Mouse (Mus musculus) layer of hippocampus, adult 9-11 months (tissue): ENCODE data around the gene Prrc2c.
"Not testable (repeated sequence)": the region's sequence is repeated elsewhere in the genome, so short reads cannot be mapped to it uniquely, and the experiment has no call there.

ENCODE experiments used
- DNase-seq: peaks from one replicate; pipeline ENCODE4 v3.0.0; 2022

Prrc2c gene

GRCm38 (mm10) chr1:162740401-162740835, at the start of gene Prrc2c:
TSS of gene Prrc2c (minus strand) at chr1:162740556.
- DNase-seq: peak; percentile 98

GRCm38 (mm10) chr1:162785222-162785621, 44.9 kb upstream of the Prrc2c start:
- peak; percentile 3 for DNase-seq

- DNase-seq: no peak
Measured at GRCm38 (mm10) chr1:162783669-162784248, 43.4 kb upstream of the Prrc2c start.

- DNase-seq: not testable (repeated sequence)
Measured at GRCm38 (mm10) chr1:162781035-162781434, 40.7 kb upstream of the Prrc2c start.

- no peak for DNase-seq
Measured at GRCm38 (mm10) chr1:162777943-162778538, 37.7 kb upstream of the Prrc2c start.

- DNase-seq: peak; percentile 30
Measured at GRCm38 (mm10) chr1:162773661-162774060, 33.3 kb upstream of the Prrc2c start.

GRCm38 (mm10) chr1:162771617-162772360, 31.4 kb upstream of the Prrc2c start:
- no peak for DNase-seq

- DNase-seq: no peak
Measured at GRCm38 (mm10) chr1:162752009-162752408, 11.7 kb upstream of the Prrc2c start.

- no peak for DNase-seq
Measured at GRCm38 (mm10) chr1:162749607-162750006, 9.3 kb upstream of the Prrc2c start.

GRCm38 (mm10) chr1:162748761-162749160, 8.4 kb upstream of the Prrc2c start:
- no peak for DNase-seq

GRCm38 (mm10) chr1:162739831-162740394, 443 bp downstream of the Prrc2c start:
- DNase-seq: peak; percentile 14

- DNase-seq: no peak
Measured at GRCm38 (mm10) chr1:162739406-162739805, 950 bp downstream of the Prrc2c start.

GRCm38 (mm10) chr1:162738472-162738871, 1.9 kb downstream of the Prrc2c start:
- DNase-seq: no peak

- DNase-seq: no peak
Measured at GRCm38 (mm10) chr1:162735084-162735483, 5.3 kb downstream of the Prrc2c start.

GRCm38 (mm10) chr1:162734283-162734682, 6.1 kb downstream of the Prrc2c start:
- DNase-seq: no peak

- DNase-seq: no peak
Measured at GRCm38 (mm10) chr1:162732041-162732440, 8.3 kb downstream of the Prrc2c start.

GRCm38 (mm10) chr1:162729436-162729835, 10.9 kb downstream of the Prrc2c start:
- DNase-seq: no peak

- DNase-seq: no peak
Measured at GRCm38 (mm10) chr1:162727981-162728380, 12.4 kb downstream of the Prrc2c start.

- DNase-seq: no peak
Measured at GRCm38 (mm10) chr1:162723610-162724009, 16.7 kb downstream of the Prrc2c start.

- no peak for DNase-seq
Measured at GRCm38 (mm10) chr1:162720645-162721044, 19.7 kb downstream of the Prrc2c start.

GRCm38 (mm10) chr1:162700389-162701066, 39.8 kb downstream of the Prrc2c start:
- no peak for DNase-seq

GRCm38 (mm10) chr1:162697866-162698265, 42.5 kb downstream of the Prrc2c start:
- no peak for DNase-seq

GRCm38 (mm10) chr1:162693721-162694120, 46.6 kb downstream of the Prrc2c start:
- DNase-seq: no peak
